Mouse (Mus musculus) liver, embryonic 14.5 days (tissue): ENCODE measurements around the gene Umad1. TPM values are rescaled to one million over a fixed set of nuclear protein-coding genes. Genes with fewer than 3 reads are reported as not detected.

ENCODE experiments used
- ATAC-seq: fragments of 200-750 bp; cut with Nextera tagmentation; 2 replicates; pipeline ENCODE4 v1.8.0; 2017; ENCODE audit warnings: moderate number of reproducible peaks, mild to moderate bottlenecking, moderate library complexity; ENCODE audit not compliant: insufficient read depth
- DNase-seq, 3 experiments: peaks; one replicate each; pipeline ENCODE4 v3.0.0-alpha.2; 2012 to 2013; ENCODE audit warnings: low read depth in 3 of 3, low spot score in 3 of 3
- H3K27ac ChIP-seq: fragments of 300-500 bp; sonication (generic); 2 replicates; pipeline ENCODE4 v1.5.1; 2014; ENCODE audit warnings: moderate library complexity, mild to moderate bottlenecking, control low read depth, inconsistent platforms
- H3K27me3 ChIP-seq: fragments of 300-500 bp; sonication (generic); 2 replicates; pipeline ENCODE4 v1.6.1; 2014; ENCODE audit warnings: mild to moderate bottlenecking, low read length, moderate library complexity; ENCODE audit not compliant: control insufficient read depth, insufficient read depth
- H3K36me3 ChIP-seq: fragments of 300-500 bp; sonication (generic); replicated peaks from 2 replicates; pipeline ENCODE4 v1.6.1; 2014; ENCODE audit warnings: low read depth; ENCODE audit not compliant: control insufficient read depth, insufficient read depth
- H3K4me1 ChIP-seq, 2 experiments: fragments of 200-500 bp in 1 of 2; fragments of 300-500 bp in 1 of 2; sonication (generic) in 1 of 2; replicated peaks; 2 replicates each; pipeline ENCODE4 v1.6.1; 2012 to 2014; ENCODE audit warnings: antibody characterized with exemption in 1 of 2, inconsistent platforms in 1 of 2, low read length in 1 of 2; ENCODE audit not compliant: control insufficient read depth in 2 of 2, insufficient read depth in 2 of 2
- H3K4me2 ChIP-seq: fragments of 300-500 bp; sonication (generic); 2 replicates; pipeline ENCODE4 v1.6.1; 2014; ENCODE audit warnings: low read depth, mild to moderate bottlenecking, control low read depth, moderate library complexity
- H3K4me3 ChIP-seq, 2 experiments: fragments of 200-500 bp in 1 of 2; fragments of 300-500 bp in 1 of 2; sonication (generic) in 1 of 2; 2 replicates each; pipeline ENCODE4 v1.5.1; 2012 to 2014; ENCODE audit warnings: low read depth in 2 of 2, low read length in 2 of 2, mild to moderate bottlenecking in 2 of 2, control low read depth in 1 of 2, inconsistent platforms in 1 of 2, moderate library complexity in 1 of 2; ENCODE audit not compliant: insufficient read depth in 1 of 2
- H3K9ac ChIP-seq: fragments of 300-500 bp; sonication (generic); replicated peaks from 2 replicates; pipeline ENCODE4 v1.6.1; 2014; ENCODE audit warnings: mild to moderate bottlenecking, control low read depth, moderate library complexity
- H3K9me3 ChIP-seq: fragments of 300-500 bp; sonication (generic); 2 replicates; pipeline ENCODE4 v1.6.1; 2016; ENCODE audit warnings: low read length, mixed read lengths; ENCODE audit not compliant: control insufficient read depth
- CTCF ChIP-seq: IDR thresholded peaks from 2 replicates; pipeline ENCODE4 v1.5.1; 2016; ENCODE audit warnings: antibody characterized with exemption, low read depth, control low read depth
- EP300 ChIP-seq: IDR thresholded peaks from 2 replicates; pipeline ENCODE4 v1.6.1; 2016; ENCODE audit warnings: antibody characterized with exemption, low read depth
- WGBS: fragments of 180-500 bp; shearing (Covaris S2); extraction: QIAGEN DNeasy Blood & Tissue Kit; methylation state at CpG from one replicate; pipeline ENCODE4 v1.1.7; 2014; ENCODE audit not compliant: insufficient replicate concordance; 5-methylcytosine and 5-hydroxymethylcytosine counted together
- polyA plus RNA-seq, 2 experiments: library from polyadenylated mRNA; depleted of rRNA in 1 of 2; stranded (reverse) in 1 of 2; unstranded in 1 of 2; fragments of >200 nt; fragmentation: Nextera tagmentation in 1 of 2; extraction: Ambion mirVana in 1 of 2; gene quantifications; 2 replicates each; pipeline versions ENCODE4 v1.2.1 to v1.2.3; 2012 to 2014

Gene Umad1
- polyA plus RNA-seq, 2 experiments: 8.1 to 14.7 TPM

- Histone ChIP-seq H3K27ac (no peak overlapping the region), H3K4me3 (no peak overlapping the region), H3K36me3 (no peaks in the 10 kb centered on the region; the same call in 1 of the 2 replicates), H3K4me2 (no peak overlapping the region), H3K4me1 (peaks cover 0 to 4% of the 10 kb centered on the region in 2 experiments; a peak in 2 of 4 replicates), H3K9ac (no peak overlapping the region), H3K27me3 (no peaks in the 10 kb centered on the region), H3K9me3 (no peaks in the 10 kb centered on the region)
- TF ChIP-seq EP300 (no peak), CTCF (no peak)
- no peak for ATAC-seq
- WGBS: 35% methylated on average over 4 of the region's 4 CpGs
- no peak for DNase-seq
Measured at GRCm38 (mm10) chr6:8276431-8276830, 17.3 kb downstream of the Umad1 start.

DNA sequence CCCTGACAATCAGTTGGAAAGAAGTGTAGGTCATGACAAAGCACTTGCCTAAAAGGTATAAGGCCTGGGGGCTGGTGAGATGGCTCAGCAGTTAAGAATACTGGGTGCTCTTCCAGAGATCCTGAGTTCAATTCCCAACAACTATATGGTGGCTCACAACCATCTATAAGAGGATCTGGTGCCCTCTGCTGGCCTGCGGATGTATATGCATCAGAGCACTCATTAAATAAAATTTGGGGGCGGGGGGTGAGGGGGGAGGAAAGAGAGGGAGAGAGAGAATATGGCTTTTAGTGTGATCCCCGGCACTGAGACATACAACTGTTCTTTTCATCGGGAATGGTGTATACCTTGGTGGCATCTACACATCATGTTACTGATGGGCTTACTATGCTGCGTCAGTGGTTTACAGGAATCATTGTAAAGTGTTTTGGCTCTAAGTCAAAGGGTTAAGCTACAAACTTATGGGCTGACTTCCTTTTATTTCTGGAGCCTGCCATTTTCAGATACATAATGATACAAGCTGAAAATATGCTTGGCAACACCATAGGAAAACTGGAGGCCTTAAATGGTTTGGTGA is 19.4 kb downstream of the Umad1 start:
- Histone ChIP-seq H3K4me1 (peaks cover 0 to 4% of the 10 kb centered on the region in 2 experiments; a peak in 2 of 4 replicates), H3K4me3 (no peak overlapping the region), H3K4me2 (no peak overlapping the region), H3K9me3 (no peaks in the 10 kb centered on the region), H3K36me3 (no peaks in the 10 kb centered on the region), H3K9ac (no peak overlapping the region), H3K27ac (no peak overlapping the region), H3K27me3 (no peaks in the 10 kb centered on the region)
- no peak for TF ChIP-seq EP300
- TF ChIP-seq CTCF: peak; percentile 62
- 57% methylated on average over 5 of the region's 5 CpGs for WGBS
- ATAC-seq: no peak
- peak in 1 of 3 experiments; percentile 23 for DNase-seq

DNA sequence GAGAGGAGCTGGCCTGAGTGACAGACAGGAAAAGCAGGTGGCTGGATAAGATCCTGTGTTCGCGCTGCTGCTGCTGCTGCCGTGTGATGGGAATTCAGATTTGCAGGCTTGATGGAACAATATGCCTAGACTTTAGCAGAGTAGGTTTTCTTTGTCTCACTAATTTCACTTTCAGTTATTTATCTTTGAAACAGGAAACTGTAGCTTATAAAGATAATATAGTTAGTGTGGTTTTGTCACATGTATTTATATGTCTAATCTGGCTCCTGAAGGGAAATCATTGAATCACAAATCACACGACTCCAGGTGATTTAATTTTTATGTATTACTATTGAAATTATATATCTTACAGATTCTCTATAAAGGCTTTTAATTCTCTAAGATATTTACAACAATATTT is 24.2 kb downstream of the Umad1 start:
- Histone ChIP-seq H3K9ac (no peak overlapping the region), H3K9me3 (no peaks in the 10 kb centered on the region), H3K27me3 (no peaks in the 10 kb centered on the region), H3K36me3 (no peaks in the 10 kb centered on the region), H3K27ac (no peak overlapping the region), H3K4me3 (no peak overlapping the region), H3K4me2 (no peak overlapping the region), H3K4me1 (no peaks in the 10 kb centered on the region)
- DNase-seq (no peak), ATAC-seq (no peak)
- 33% methylated on average over 4 of the region's 4 CpGs for WGBS
- TF ChIP-seq CTCF: no peak
- TF ChIP-seq EP300: no peak

GRCm38 (mm10) chr6:8285401-8285960 is 26.4 kb downstream of the Umad1 start:
- Histone ChIP-seq H3K36me3 (no peaks in the 10 kb centered on the region), H3K9me3 (no peaks in the 10 kb centered on the region), H3K27ac (no peak overlapping the region), H3K9ac (no peak overlapping the region), H3K4me3 (no peak overlapping the region), H3K4me2 (no peak overlapping the region), H3K27me3 (no peaks in the 10 kb centered on the region), H3K4me1 (no peaks in the 10 kb centered on the region)
- no peak for TF ChIP-seq CTCF
- no peak for TF ChIP-seq EP300
- ATAC-seq (no peak), DNase-seq (no peak)
- 59% methylated on average over 3 of the region's 3 CpGs for WGBS

GRCm38 (mm10) chr6:8286146-8286545 is 27.1 kb downstream of the Umad1 start:
- Histone ChIP-seq H3K4me2 (no peak overlapping the region), H3K27me3 (no peaks in the 10 kb centered on the region), H3K4me1 (no peaks in the 10 kb centered on the region), H3K27ac (no peak overlapping the region), H3K36me3 (no peaks in the 10 kb centered on the region), H3K9me3 (no peaks in the 10 kb centered on the region), H3K9ac (no peak overlapping the region), H3K4me3 (no peak overlapping the region)
- no peak for ATAC-seq
- TF ChIP-seq CTCF (no peak), EP300 (no peak)
- 78% methylated on average over 3 of the region's 3 CpGs for WGBS
- DNase-seq: no peak
